Mouse (Mus musculus): ENCODE data around the gene Cenpp.

DNA sequence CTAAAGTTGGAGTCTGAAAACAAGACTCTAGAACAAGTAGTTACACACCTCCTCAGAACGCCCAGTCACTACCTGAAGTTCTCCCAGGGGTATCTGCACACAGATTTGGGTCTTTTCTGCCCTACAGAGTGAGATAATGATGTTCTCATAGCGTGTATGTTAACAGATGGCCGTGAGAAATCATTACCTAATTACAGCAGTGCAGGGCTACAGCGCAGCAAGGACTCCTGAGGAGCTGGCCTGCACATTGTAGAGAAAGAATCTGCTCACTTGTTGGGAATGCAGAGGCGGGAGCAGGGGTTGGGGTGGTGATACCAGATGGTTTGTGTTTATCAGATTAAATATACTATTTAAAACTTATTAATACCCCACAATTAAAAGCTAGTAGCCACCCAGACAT is 172.0 kb downstream of the Cenpp start:
- TF ChIP-seq EP300 (IDR thresholded peaks at IDR 0.05) (no peak), CTCF (IDR thresholded peaks at IDR 0.05) (no peak)

All from lung, postnatal 0 days (tissue).